Mouse (Mus musculus) neural tube, embryonic 12.5 days (tissue): ENCODE measurements around the gene Ndufs2. TPM values are rescaled to one million over a fixed set of nuclear protein-coding genes. Genes with fewer than 3 reads are reported as not detected.

Source experiments
- ATAC-seq: fragments of 200-750 bp; cut with Nextera tagmentation; 2 replicates; pipeline ENCODE4 v1.8.0; 2017; ENCODE audit warnings: low read depth, mild to moderate bottlenecking, moderate TSS enrichment, moderate library complexity; ENCODE audit not compliant: low FRiP score
- H3K27ac ChIP-seq: fragments of 300-500 bp; sonication (generic); 2 replicates; pipeline ENCODE4 v1.5.1; 2016
- H3K27me3 ChIP-seq: fragments of 300-500 bp; sonication (generic); replicated peaks from 2 replicates; pipeline ENCODE4 v1.6.1; 2016; ENCODE audit warnings: mild to moderate bottlenecking
- H3K36me3 ChIP-seq: fragments of 300-500 bp; sonication (generic); 2 replicates; pipeline ENCODE4 v1.6.1; 2016; ENCODE audit warnings: mild to moderate bottlenecking
- H3K4me1 ChIP-seq: fragments of 300-500 bp; sonication (generic); 2 replicates; pipeline ENCODE4 v1.6.1; 2016
- H3K4me2 ChIP-seq: fragments of 300-500 bp; sonication (generic); replicated peaks from 2 replicates; pipeline ENCODE4 v1.6.1; 2016; ENCODE audit warnings: mild to moderate bottlenecking
- H3K4me3 ChIP-seq: fragments of 300-500 bp; sonication (generic); 2 replicates; pipeline ENCODE4 v1.5.1; 2016
- H3K9ac ChIP-seq: fragments of 300-500 bp; sonication (generic); 2 replicates; pipeline ENCODE4 v1.6.1; 2016; ENCODE audit warnings: mild to moderate bottlenecking
- H3K9me3 ChIP-seq: fragments of 300-500 bp; sonication (generic); 2 replicates; pipeline ENCODE4 v1.6.1; 2016; ENCODE audit warnings: mild to moderate bottlenecking
- WGBS: fragments of 180-500 bp; shearing (Covaris S2); methylation state at CpG from one replicate; pipeline ENCODE4 v1.1.7; 2016; 5-methylcytosine and 5-hydroxymethylcytosine counted together
- polyA plus RNA-seq: library from polyadenylated mRNA; unstranded; fragments of >200 nt; fragmentation: Nextera tagmentation; extraction: Ambion mirVana; gene quantifications from 2 replicates; pipeline ENCODE4 v1.2.1, GENCODE M21; 2016

Ndufs2 gene
- polyA plus RNA-seq, 1 experiment from 2014 or later: 233 TPM

GRCm38 (mm10) chr1:171284491-171284890, 33.3 kb upstream of the Ndufs2 start:
- H3K4me1 ChIP-seq: peaks cover 41% of the 10 kb centered on the region

GRCm38 (mm10) chr1:171283188-171284160, 32.3 kb upstream of the Ndufs2 start:
- 91% methylated on average over 18 of the region's 18 CpGs for WGBS
- no peak for ATAC-seq
- H3K36me3 ChIP-seq: peaks cover 43% of the 10 kb centered on the region
- no peak overlapping the region for H3K9ac ChIP-seq
- H3K27me3 ChIP-seq: no peaks in the 10 kb centered on the region
- peaks cover 43% of the 10 kb centered on the region for H3K4me1 ChIP-seq
- H3K4me2 ChIP-seq: no peak overlapping the region
- H3K27ac ChIP-seq: no peak overlapping the region
- no peaks in the 10 kb centered on the region for H3K9me3 ChIP-seq
- no peak overlapping the region for H3K4me3 ChIP-seq

More at GRCm38 (mm10) chr1:171284491-171284890, 33.3 kb upstream of the Ndufs2 start:
- H3K9me3 ChIP-seq: no peaks in the 10 kb centered on the region
- H3K4me3 ChIP-seq: no peak overlapping the region
- no peak overlapping the region for H3K27ac ChIP-seq
- peaks cover 46% of the 10 kb centered on the region for H3K36me3 ChIP-seq
- WGBS: 92% methylated on average over 15 of the region's 15 CpGs
- no peaks in the 10 kb centered on the region for H3K27me3 ChIP-seq
- no peak overlapping the region for H3K9ac ChIP-seq
- no peak for ATAC-seq
- H3K4me2 ChIP-seq: no peak overlapping the region

- H3K27me3 ChIP-seq: no peaks in the 10 kb centered on the region
- ATAC-seq: no peak
- H3K9ac ChIP-seq: no peak overlapping the region
- no peak overlapping the region for H3K27ac ChIP-seq
- H3K9me3 ChIP-seq: no peaks in the 10 kb centered on the region
- H3K4me1 ChIP-seq: peaks cover 38% of the 10 kb centered on the region
- peak overlapping the region; percentile 76; the same call in 1 of the 2 replicates for H3K4me2 ChIP-seq
- 80% methylated on average over 18 of the region's 18 CpGs for WGBS
- H3K36me3 ChIP-seq: peaks cover 52% of the 10 kb centered on the region
- no peak overlapping the region for H3K4me3 ChIP-seq
These were observed 31.1 kb upstream of the Ndufs2 start for GRCm38 (mm10) chr1:171282086-171282805.

- peak overlapping the region; percentile 41 for H3K4me3 ChIP-seq
- H3K27me3 ChIP-seq: no peaks in the 10 kb centered on the region
- ATAC-seq: peak; percentile 52
- H3K36me3 ChIP-seq: peaks cover 59% of the 10 kb centered on the region
- H3K4me2 ChIP-seq: peak overlapping the region; percentile 76
- H3K27ac ChIP-seq: peak overlapping the region; percentile 59
- H3K9me3 ChIP-seq: no peaks in the 10 kb centered on the region
- peak overlapping the region; percentile 54 for H3K9ac ChIP-seq
- WGBS: 1% methylated on average over 10 of the region's 10 CpGs
- H3K4me1 ChIP-seq: peaks cover 31% of the 10 kb centered on the region
These were observed 30.3 kb upstream of the Ndufs2 start for GRCm38 (mm10) chr1:171281528-171281923.

- ATAC-seq: peak; percentile 98
- Histone ChIP-seq H3K9ac (peak within 1 kb of the TSS; percentile 66), H3K4me1 (peaks cover 27% of the 10 kb centered on the region), H3K4me2 (peak within 1 kb of the TSS; percentile 76), H3K9me3 (no peaks in the 10 kb centered on the region), H3K27me3 (no peaks in the 10 kb centered on the region), H3K27ac (peak within 1 kb of the TSS; percentile 59), H3K4me3 (peak within 1 kb of the TSS; percentile 52), H3K36me3 (peaks cover 59% of the 10 kb centered on the region)
- WGBS: under 1% methylated on average over 26 of the region's 26 CpGs
These were observed 29.8 kb upstream of the Ndufs2 start, which contains the start of gene Ppox for GRCm38 (mm10) chr1:171280916-171281527. Gene Ppox (minus strand): TSS chr1:171281186.

GRCm38 (mm10) chr1:171280250-171280915, 29.2 kb upstream of the Ndufs2 start:
- Histone ChIP-seq H3K27ac (no peak overlapping the region; the same call in 1 of the 2 replicates), H3K4me2 (peak overlapping the region; percentile 76), H3K4me3 (peak overlapping the region; percentile 52), H3K27me3 (no peaks in the 10 kb centered on the region), H3K36me3 (peaks cover 59% of the 10 kb centered on the region), H3K9ac (peak overlapping the region; percentile 66), H3K9me3 (no peaks in the 10 kb centered on the region), H3K4me1 (peaks cover 27% of the 10 kb centered on the region)
- WGBS: 1% methylated on average over 25 of the region's 25 CpGs
- ATAC-seq: no peak; the same call in 1 of the 2 replicates

GRCm38 (mm10) chr1:171279721-171280120, 28.5 kb upstream of the Ndufs2 start:
- peak overlapping the region; percentile 76 for H3K4me2 ChIP-seq
- H3K36me3 ChIP-seq: peaks cover 59% of the 10 kb centered on the region
- H3K9ac ChIP-seq: peak overlapping the region; percentile 66
- H3K27ac ChIP-seq: no peak overlapping the region
- H3K9me3 ChIP-seq: no peaks in the 10 kb centered on the region
- H3K27me3 ChIP-seq: no peaks in the 10 kb centered on the region
- 59% methylated on average over 5 of the region's 5 CpGs for WGBS
- H3K4me3 ChIP-seq: peak overlapping the region; percentile 52
- ATAC-seq: no peak
- peaks cover 27% of the 10 kb centered on the region for H3K4me1 ChIP-seq

- peak overlapping the region; percentile 76 for H3K4me2 ChIP-seq
- no peak overlapping the region for H3K4me3 ChIP-seq
- no peak for ATAC-seq
- H3K27me3 ChIP-seq: no peaks in the 10 kb centered on the region
- peaks cover 60% of the 10 kb centered on the region for H3K36me3 ChIP-seq
- no peaks in the 10 kb centered on the region for H3K9me3 ChIP-seq
- peaks cover 27% of the 10 kb centered on the region for H3K4me1 ChIP-seq
- no peak overlapping the region for H3K27ac ChIP-seq
- H3K9ac ChIP-seq: no peak overlapping the region
- 88% methylated on average over 14 of the region's 14 CpGs for WGBS
These were observed 28.0 kb upstream of the Ndufs2 start for GRCm38 (mm10) chr1:171279012-171279705.

GRCm38 (mm10) chr1:171278436-171278835, 27.2 kb upstream of the Ndufs2 start:
- no peak overlapping the region for H3K4me3 ChIP-seq
- H3K4me1 ChIP-seq: peaks cover 27% of the 10 kb centered on the region
- H3K9me3 ChIP-seq: no peaks in the 10 kb centered on the region
- H3K4me2 ChIP-seq: no peak overlapping the region
- H3K36me3 ChIP-seq: peaks cover 60% of the 10 kb centered on the region
- ATAC-seq: no peak
- 91% methylated on average over 8 of the region's 8 CpGs for WGBS
- no peak overlapping the region for H3K9ac ChIP-seq
- H3K27ac ChIP-seq: no peak overlapping the region
- no peaks in the 10 kb centered on the region for H3K27me3 ChIP-seq

GRCm38 (mm10) chr1:171277736-171278135, 26.5 kb upstream of the Ndufs2 start:
- no peak for ATAC-seq
- no peak overlapping the region for H3K4me2 ChIP-seq
- H3K27me3 ChIP-seq: no peaks in the 10 kb centered on the region
- peaks cover 63% of the 10 kb centered on the region for H3K36me3 ChIP-seq
- 88% methylated on average over 10 of the region's 10 CpGs for WGBS
- H3K27ac ChIP-seq: no peak overlapping the region
- peaks cover 27% of the 10 kb centered on the region for H3K4me1 ChIP-seq
- no peak overlapping the region for H3K4me3 ChIP-seq
- no peak overlapping the region for H3K9ac ChIP-seq
- no peaks in the 10 kb centered on the region for H3K9me3 ChIP-seq

GRCm38 (mm10) chr1:171276110-171276748, 25.0 kb upstream of the Ndufs2 start:
- H3K9me3 ChIP-seq: no peaks in the 10 kb centered on the region
- peaks cover 22% of the 10 kb centered on the region for H3K4me1 ChIP-seq
- no peaks in the 10 kb centered on the region for H3K27me3 ChIP-seq
- no peak overlapping the region for H3K27ac ChIP-seq
- 94% methylated on average over 14 of the region's 14 CpGs for WGBS
- H3K9ac ChIP-seq: no peak overlapping the region
- H3K36me3 ChIP-seq: peaks cover 67% of the 10 kb centered on the region
- no peak overlapping the region for H3K4me3 ChIP-seq
- no peak for ATAC-seq
- no peak overlapping the region for H3K4me2 ChIP-seq
